Mouse (Mus musculus): ENCODE data around the gene Ptprg. TPM values are rescaled to one million over a fixed set of nuclear protein-coding genes. Genes with fewer than 3 reads are reported as not detected.

Ptprg gene
- total RNA-seq, 1 experiment from 2014 or later = not detected

Other genes with a start within 250 kb of the Ptprg start
- gene Gm3839, start 196.8 kb upstream of the Ptprg start, total RNA-seq (2017) = 0.37 TPM in 1 of 2 replicates, not detected in the other

Measured in neutrophil, adult 5-6 weeks (primary cell).